Mouse (Mus musculus): ENCODE measurements around the gene Cav2.

The Cav2 gene

DNA sequence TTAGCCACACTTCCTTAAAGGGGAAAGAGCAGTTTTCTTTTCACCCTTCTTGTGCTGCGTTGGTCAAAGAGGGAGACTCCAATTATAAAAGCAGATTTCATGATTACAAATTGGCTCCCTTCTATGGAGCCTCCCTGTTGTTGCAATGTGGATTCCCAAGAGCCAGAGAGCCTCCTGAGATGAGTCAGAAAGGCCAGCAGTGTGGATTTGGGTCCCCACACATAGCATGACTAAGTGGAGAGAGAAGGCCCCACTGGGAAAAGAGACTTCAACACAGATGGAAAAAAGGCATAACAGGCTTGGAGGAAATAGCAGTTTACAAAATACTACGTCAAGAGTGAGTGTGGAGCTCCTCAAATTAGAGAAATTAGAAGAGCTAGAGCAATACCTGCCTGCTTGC lies 28.3 kb downstream of the Cav2 start:
- DNase-seq (ENCODE audit: low read depth in 1 of 2, low spot score in 2 of 2): no peak

DNA sequence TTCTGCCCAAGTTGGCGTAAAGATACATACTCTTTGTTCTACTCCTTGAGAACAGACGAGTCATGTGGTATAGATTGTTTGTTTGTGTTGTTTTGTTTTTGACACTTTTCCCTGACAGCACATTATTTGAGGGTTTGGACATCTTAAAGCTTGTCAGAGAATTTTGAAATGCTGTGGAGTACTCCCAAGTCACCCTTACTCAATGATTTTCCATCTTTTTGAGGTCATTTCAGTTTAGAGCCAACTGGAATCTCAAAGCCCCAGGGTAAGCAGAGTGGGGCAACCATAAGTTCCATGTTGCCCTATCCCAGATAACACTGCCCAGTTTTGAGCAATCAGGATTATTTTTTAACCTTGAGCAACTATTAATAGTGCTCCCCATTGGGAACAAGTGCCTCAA lies 33.3 kb downstream of the Cav2 start:
- DNase-seq (ENCODE audit: low read depth in 1 of 2, low spot score in 2 of 2): no peak

DNA sequence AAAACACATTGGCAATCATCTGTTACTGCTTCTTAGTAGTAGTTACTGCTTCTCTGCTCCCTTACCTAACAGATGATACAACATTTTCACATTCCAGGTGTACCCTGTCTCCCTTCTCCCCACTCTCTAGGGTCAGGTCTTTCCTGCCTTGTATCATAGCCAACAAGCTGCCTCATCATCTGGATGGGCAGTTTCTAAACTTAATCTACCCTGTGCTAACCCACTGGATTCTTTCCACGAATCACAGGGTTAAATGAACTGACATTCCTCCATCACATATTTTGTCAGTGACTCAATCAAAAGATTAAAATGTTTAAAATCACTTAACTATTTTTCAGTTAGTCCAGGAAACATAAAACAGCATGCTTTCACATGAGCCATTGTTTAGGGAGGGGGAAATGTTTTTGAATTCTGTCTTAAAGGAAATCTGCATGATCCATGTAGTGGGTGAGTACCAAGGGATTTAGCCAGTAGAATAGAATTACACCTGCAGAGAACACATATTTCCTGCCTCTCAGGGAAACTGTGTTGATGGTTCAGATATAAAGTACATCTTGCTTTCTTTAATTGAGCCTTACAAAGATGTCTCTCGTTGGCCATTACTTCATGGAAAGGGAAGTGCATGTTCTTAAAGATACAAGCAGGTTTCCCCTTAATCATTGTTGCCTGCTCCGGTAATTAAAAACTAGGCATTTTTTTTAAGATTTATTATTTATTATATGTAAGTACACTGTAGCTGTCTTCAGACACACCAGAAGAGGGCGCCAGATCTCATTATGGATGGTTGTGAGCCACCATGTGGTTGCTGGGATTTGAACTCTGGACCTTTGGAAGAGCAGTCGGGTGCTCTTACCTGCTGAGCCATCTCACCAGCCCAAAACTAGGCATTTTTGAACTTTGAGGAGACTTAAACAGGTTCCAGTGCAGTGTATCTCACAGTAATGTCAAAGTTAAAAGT lies 34.0 kb downstream of the Cav2 start:
- DNase-seq (ENCODE audit: low read depth in 1 of 2, low spot score in 2 of 2): no peak

DNA sequence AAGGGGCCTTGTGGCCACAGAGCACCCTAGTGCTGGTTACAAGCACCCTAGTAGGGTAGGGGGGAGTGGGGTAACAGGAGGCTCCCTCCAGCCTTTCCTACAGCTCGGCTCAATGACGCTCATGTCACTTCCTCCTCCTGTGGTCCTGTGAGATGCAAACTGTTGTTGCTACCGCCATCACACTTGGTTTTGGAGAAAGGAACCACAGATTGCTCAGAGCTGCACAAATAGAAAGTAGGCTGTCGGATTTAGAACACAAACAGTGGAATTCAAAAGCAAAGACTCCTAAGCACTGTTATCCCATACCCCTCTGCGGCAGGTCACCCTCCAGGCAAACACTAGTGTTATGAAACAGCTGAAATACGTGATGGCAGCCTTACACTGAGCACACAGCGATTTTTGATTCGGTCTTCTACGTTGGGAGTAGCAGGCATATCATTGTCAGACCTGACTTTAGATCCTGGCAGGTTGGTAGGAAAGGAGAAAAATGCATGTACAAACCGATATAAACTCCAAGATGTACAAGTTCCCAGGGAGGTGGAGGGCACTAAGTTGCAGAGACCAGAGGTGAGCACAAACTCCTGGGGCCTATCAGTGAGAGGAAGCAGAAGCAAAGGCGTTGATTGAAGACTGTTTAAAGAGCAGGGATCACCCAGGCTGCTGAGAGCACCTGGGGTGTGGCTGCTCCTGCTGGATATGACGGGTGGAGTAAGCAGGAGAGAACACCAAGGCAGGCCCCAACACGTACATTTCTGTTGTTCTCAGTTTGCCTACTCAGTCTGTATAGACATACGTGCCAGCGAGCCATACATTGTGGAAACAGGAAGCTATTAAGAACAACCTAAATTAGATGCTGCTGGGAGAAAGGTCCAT lies 35.5 kb downstream of the Cav2 start:
- no peak for DNase-seq (ENCODE audit: low read depth in 1 of 2, low spot score in 2 of 2)

DNA sequence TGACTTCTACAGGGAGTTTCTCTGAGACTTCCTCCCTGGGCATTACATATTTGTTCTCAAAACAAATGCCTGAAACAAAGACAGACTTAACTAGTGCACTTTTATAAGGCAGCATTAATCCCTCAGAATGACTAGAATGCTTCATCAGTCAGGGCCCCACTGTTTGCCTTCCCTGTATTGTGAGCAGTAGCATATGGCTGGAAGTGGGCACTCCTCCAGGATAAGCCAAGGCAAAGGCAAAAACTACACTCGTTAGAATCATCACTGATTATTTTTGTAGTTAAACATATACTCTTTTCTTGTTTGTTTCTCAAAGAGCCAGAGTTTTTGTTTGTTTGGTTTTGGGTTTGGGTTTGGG lies 36.2 kb downstream of the Cav2 start:
- no peak for DNase-seq (ENCODE audit: low read depth in 1 of 2, low spot score in 2 of 2)

DNA sequence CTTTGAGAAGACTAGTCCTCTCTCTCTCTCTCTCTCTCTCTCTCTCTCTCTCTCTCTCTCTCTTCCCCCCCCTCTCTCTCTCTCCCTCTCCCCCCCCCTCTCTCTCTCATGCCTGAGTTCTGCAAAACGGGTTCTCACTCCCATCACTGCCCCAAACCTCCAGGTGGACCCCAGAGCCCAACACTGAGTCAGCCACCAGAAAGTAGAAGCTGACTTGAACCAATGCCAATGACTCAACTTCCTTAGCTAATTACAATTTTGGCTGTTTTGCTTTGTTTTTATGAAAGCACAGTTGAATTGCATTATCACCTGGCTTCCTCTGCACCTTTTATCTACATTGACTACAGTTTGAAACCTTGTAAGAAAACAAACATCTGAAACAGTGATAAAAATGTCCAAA lies 37.0 kb downstream of the Cav2 start:
- DNase-seq (ENCODE audit: low read depth in 1 of 2, low spot score in 2 of 2): no peak

DNA sequence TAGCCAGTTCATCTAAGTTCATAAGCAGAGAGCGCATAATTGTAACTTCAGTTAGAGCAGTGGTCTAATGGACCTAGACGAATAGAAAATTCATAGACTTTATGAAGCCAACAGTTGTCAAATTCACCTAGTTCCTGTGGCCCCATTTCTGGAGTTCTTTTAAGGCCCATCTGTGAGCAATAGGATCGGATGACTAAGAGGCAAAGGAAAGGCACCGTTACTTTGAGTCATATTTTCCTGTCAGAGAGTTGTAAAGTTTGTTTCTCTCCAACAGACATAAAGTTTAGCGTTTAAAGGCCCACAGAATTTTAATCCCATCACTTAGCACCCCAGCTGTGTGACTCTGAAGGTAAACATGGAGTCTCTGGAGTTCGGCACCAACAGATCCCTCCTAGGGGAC lies 41.0 kb downstream of the Cav2 start:
- no peak for DNase-seq (ENCODE audit: low read depth in 1 of 2, low spot score in 2 of 2)

DNA sequence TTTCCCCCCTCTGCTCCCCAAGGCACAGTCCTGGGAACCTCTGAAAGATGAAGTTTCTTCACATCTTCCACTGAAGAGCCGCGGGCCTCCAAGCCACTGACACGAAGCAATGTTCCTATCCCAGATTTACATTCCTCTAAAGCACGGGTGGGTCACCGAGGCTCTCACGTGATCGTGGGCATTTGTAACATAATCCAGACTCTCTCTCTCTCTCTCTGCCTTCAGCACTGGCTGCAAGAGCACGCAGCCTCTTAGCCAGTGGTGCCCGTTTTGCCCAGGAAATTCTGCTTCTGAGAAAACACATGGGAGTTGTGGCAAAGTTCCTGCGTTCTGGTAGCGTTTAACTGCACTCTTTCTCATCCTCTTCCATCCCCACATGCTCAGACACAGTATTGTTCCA lies 46.2 kb downstream of the Cav2 start:
- DNase-seq (ENCODE audit: low read depth in 1 of 2, low spot score in 2 of 2): no peak

DNA sequence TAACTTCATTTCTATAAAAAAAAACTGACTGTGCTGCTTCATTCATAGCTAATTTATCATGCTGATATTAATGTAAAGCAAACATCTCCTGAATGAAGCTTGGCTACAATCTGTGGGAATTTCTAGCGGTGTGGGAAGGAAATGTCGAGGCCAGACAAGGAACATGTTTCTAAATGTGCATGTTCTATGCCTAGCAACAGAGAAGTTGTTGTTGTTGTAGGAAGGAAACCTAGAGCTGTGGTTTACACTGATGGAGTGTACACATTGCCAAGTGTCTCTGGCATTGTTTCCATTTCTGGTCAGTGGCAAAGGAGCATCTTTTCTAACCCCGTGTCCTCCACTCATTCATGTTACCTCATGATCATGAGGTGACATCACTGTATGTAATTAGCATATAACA lies 48.8 kb downstream of the Cav2 start:
- DNase-seq (ENCODE audit: low read depth in 1 of 2, low spot score in 2 of 2): no peak

DNA sequence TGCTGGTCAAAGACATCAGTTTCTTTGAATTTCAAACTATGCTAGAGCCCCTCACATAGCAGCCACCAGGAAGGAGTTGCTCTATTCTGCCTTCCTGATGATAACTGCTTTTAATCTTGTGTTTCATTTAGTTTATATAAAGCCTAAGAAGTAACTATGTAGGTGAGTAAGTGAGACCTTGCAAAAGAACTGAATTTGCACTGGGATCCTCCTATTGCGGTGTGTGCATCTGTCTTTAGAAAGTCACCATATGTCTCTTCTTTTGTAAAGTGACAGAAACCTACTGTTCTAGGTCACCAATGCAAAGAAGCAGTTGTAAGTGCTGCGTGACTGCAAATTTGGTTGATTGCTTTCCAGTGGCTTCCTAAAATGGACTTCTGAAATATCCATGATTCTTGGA lies 56.7 kb downstream of the Cav2 start:
- DNase-seq (ENCODE audit: low read depth in 1 of 2, low spot score in 2 of 2): no peak
